In genomic region chr6:136463491-136463890, GRCm38 (mm10) we compare ENCODE assay signal across 10 mouse cellular contexts. TPM values are rescaled to one million over a fixed set of nuclear protein-coding genes. Genes with fewer than 3 reads are reported as not detected.
A peak's percentile ranks its signal among the peaks of the same experiment; 100 is the strongest.
DNase-seq lines count a peak whose midpoint lies in the region; ATAC-seq and TF ChIP-seq lines count a peak whose summit lies in the region.
"Had no signal": no experiment of that assay in that cellular context is flagged by ENCODE, and none has a peak within 500 bp of the region (broad histone marks: within the 10 kb centered on the region; RNA-seq: fewer than 3 reads in every experiment).

No protein-coding gene starts in this region.

- no peak for TF ChIP-seq CTCF in kidney, adult 2 months (conservative IDR thresholded peaks at IDR 0.05; ENCODE audit: insufficient read depth, insufficient read length, low read depth, low read length)

- H3K9ac ChIP-seq in kidney, embryonic 14.5 days (ENCODE audit: low read depth, low read length) = no peak overlapping the region

- H3K4me1 ChIP-seq in kidney, adult 2 months (ENCODE audit: control insufficient read depth, insufficient read depth, low read length) = peaks cover 20% of the 10 kb centered on the region
- peaks cover 8% of the 10 kb centered on the region; the same call in 1 of the 2 replicates for H3K4me1 ChIP-seq in kidney, embryonic 14.5 days (ENCODE audit: control insufficient read depth, insufficient read depth, low read length)
- peaks cover 12% of the 10 kb centered on the region; the same call in 1 of the 2 replicates for H3K4me1 ChIP-seq in brown adipose tissue, adult 24 weeks (ENCODE audit: control insufficient read depth, insufficient read depth, insufficient read length, low read length)

- no peak overlapping the region for H3K4me2 ChIP-seq in kidney, embryonic 14.5 days (replicated peaks; ENCODE audit: low read depth, low read length)

- no peak for ATAC-seq in kidney, embryonic 14.5 days (ENCODE audit: low FRiP score, low TSS enrichment)

- no peaks in the 10 kb centered on the region for H3K36me3 ChIP-seq in kidney, adult 2 months (ENCODE audit: control insufficient read depth, insufficient read depth, low read length)
- H3K36me3 ChIP-seq in kidney, embryonic 14.5 days (ENCODE audit: control insufficient read depth, insufficient read depth, low read length) = no peaks in the 10 kb centered on the region

- no peaks in the 10 kb centered on the region for H3K9me3 ChIP-seq in kidney, embryonic 14.5 days (ENCODE audit: control insufficient read depth, low read length)

- H3K27ac ChIP-seq in kidney, adult 2 months (ENCODE audit: insufficient read depth, low read depth, low read length) = 0 out of 2 replicates have a peak overlapping the region, but pooled peaks have one; percentile 48
- no peak overlapping the region for H3K27ac ChIP-seq in kidney, embryonic 14.5 days (ENCODE audit: low read depth, low read length)
- H3K27ac ChIP-seq in brown adipose tissue, adult 24 weeks (replicated peaks; ENCODE audit: low read depth, low read length) = peak overlapping the region; percentile 80

- 85% methylated on average over 9 of the region's 9 CpGs for WGBS in kidney, adult 2 months
- 86% methylated on average over 9 of the region's 9 CpGs for WGBS in kidney, embryonic 14.5 days

- DNase-seq in kidney, adult 2 months = no peak
- peak; percentile 53 to 67 for DNase-seq in CD8-positive naive resting alpha-beta T cell, adult 2 months (ENCODE audit: low read depth in 2 of 2, low spot score in 2 of 2)
- peak; percentile 48 to 70 for DNase-seq in natural killer cell, adult 2 months (ENCODE audit: low spot score in 2 of 2)
- no peak for DNase-seq in cerebellum, adult 11-12 months
- no peak for DNase-seq in layer of hippocampus, postnatal 36 days
- DNase-seq: cerebellum, adult 9-11 months; right cerebral cortex, adult 18-20 months had no signal

- H3K27me3 ChIP-seq in kidney, adult 2 months (replicated peaks; ENCODE audit: control insufficient read depth, insufficient read depth, low read length) = no peaks in the 10 kb centered on the region
- no peaks in the 10 kb centered on the region for H3K27me3 ChIP-seq in kidney, embryonic 14.5 days (ENCODE audit: control insufficient read depth, insufficient read depth, low read length)

- no peak for TF ChIP-seq POLR2A in kidney, adult 2 months (IDR thresholded peaks at IDR 0.05; ENCODE audit: low read depth, low read length)

- no peak overlapping the region for H3K4me3 ChIP-seq in kidney, adult 2 months (ENCODE audit: insufficient read depth, low read depth, low read length)
- no peak overlapping the region for H3K4me3 ChIP-seq in kidney, embryonic 14.5 days (ENCODE audit: low read length)
- no peak overlapping the region for H3K4me3 ChIP-seq in brown adipose tissue, adult 24 weeks (ENCODE audit: insufficient read depth, low read depth, low read length)

RNA-seq across cellular contexts. Expression of gene Atf7ip, which starts 42.5 kb away (rescaled TPM):
- 13.4 and 13.9 TPM in 2 replicates for polyA plus RNA-seq in kidney, adult 2 months (2012; rRNA removed)
- 31.3 and 54.2 TPM in 2 replicates for polyA plus RNA-seq in kidney, embryonic 14.5 days (2014; fragmentation: Nextera tagmentation; extraction: Ambion mirVana)
- polyA plus RNA-seq in brown adipose tissue, adult 24 weeks (2012; ENCODE audit: insufficient read depth, insufficient read length, missing spikeins) = 13.8 and 15.4 TPM in 2 replicates
- 100 to 1,000 TPM; 101 to 109 TPM for total RNA-seq in layer of hippocampus, postnatal 36 days (2021)

RNA-seq across cellular contexts. Expression of gene E330021D16Rik, which starts 48.1 kb away (rescaled TPM):
- polyA plus RNA-seq in kidney, adult 2 months (2012; rRNA removed) = 0.90 and 1.3 TPM in 2 replicates
- 0.24 and 0.92 TPM in 2 replicates for polyA plus RNA-seq in kidney, embryonic 14.5 days (2014; fragmentation: Nextera tagmentation; extraction: Ambion mirVana)
- not detected in 2 replicates for polyA plus RNA-seq in brown adipose tissue, adult 24 weeks (2012; ENCODE audit: insufficient read depth, insufficient read length, missing spikeins)
- total RNA-seq in layer of hippocampus, postnatal 36 days (2021) = not detected
- total RNA-seq: megakaryocyte progenitor cell, adult 5-6 weeks had no signal

Comparison
In these comparisons a context has a peak if more than half of its experiments do, and no peak if none do; other contexts are left out.
1. DNase-seq: peak in CD8-positive naive resting alpha-beta T cell, adult 2 months (2 of 2) and natural killer cell, adult 2 months (2 of 2); none in kidney, adult 2 months (single experiment), cerebellum, adult 11-12 months (single experiment) and layer of hippocampus, postnatal 36 days (0 of 2).